Mouse (Mus musculus): ENCODE results near the gene Fam50b. TPM values are rescaled to one million over a fixed set of nuclear protein-coding genes. Genes with fewer than 3 reads are reported as not detected.
A peak's percentile ranks its signal among the peaks of the same experiment; 100 is the strongest.

Gene Fam50b
- polyA plus RNA-seq, 1 experiment from 2014 or later = 0.07 TPM

- H3K9ac ChIP-seq (ENCODE audit: low read length) = no peak overlapping the region
- H3K36me3 ChIP-seq (ENCODE audit: control insufficient read depth, insufficient read depth, low read length) = no peaks in the 10 kb centered on the region
- no peaks in the 10 kb centered on the region for H3K27me3 ChIP-seq (ENCODE audit: control insufficient read depth, insufficient read depth, low read length)
- 56% methylated on average over 3 of the region's 3 CpGs for WGBS
- no peak for ATAC-seq (ENCODE audit: low FRiP score, low TSS enrichment)
- H3K9me3 ChIP-seq (ENCODE audit: control insufficient read depth, low read length) = no peaks in the 10 kb centered on the region
- no peak overlapping the region for H3K27ac ChIP-seq (replicated peaks)
- no peak overlapping the region for H3K4me3 ChIP-seq (ENCODE audit: low read depth, low read length)
- DNase-seq (ENCODE audit: low spot score) = no peak
- TF ChIP-seq CTCF (IDR thresholded peaks at IDR 0.05; ENCODE audit: low read depth) (no peak), EP300 (optimal IDR thresholded peaks at IDR 0.05) (no peak)
- no peaks in the 10 kb centered on the region for H3K4me1 ChIP-seq (replicated peaks; ENCODE audit: control insufficient read depth, insufficient read depth)
- H3K4me2 ChIP-seq (replicated peaks; ENCODE audit: low read depth) = no peak overlapping the region
Measured at GRCm38 (mm10) chr13:34776767-34777166, 42.1 kb downstream of the Fam50b start.

- H3K9ac ChIP-seq (ENCODE audit: low read length) = no peak overlapping the region
- no peaks in the 10 kb centered on the region for H3K4me1 ChIP-seq (replicated peaks; ENCODE audit: control insufficient read depth, insufficient read depth)
- WGBS = 32% methylated on average over 7 of the region's 7 CpGs
- no peaks in the 10 kb centered on the region for H3K27me3 ChIP-seq (ENCODE audit: control insufficient read depth, insufficient read depth, low read length)
- H3K36me3 ChIP-seq (ENCODE audit: control insufficient read depth, insufficient read depth, low read length) = no peaks in the 10 kb centered on the region
- H3K4me2 ChIP-seq (replicated peaks; ENCODE audit: low read depth) = no peak overlapping the region
- no peak for DNase-seq (ENCODE audit: low spot score)
- ATAC-seq (ENCODE audit: low FRiP score, low TSS enrichment) = no peak
- H3K9me3 ChIP-seq (ENCODE audit: control insufficient read depth, low read length) = no peaks in the 10 kb centered on the region
- H3K4me3 ChIP-seq (ENCODE audit: low read depth, low read length) = no peak overlapping the region
- no peak overlapping the region; the same call in 1 of the 2 replicates for H3K27ac ChIP-seq (replicated peaks)
- TF ChIP-seq CTCF (IDR thresholded peaks at IDR 0.05; ENCODE audit: low read depth) (no peak), EP300 (optimal IDR thresholded peaks at IDR 0.05) (no peak)
Measured at GRCm38 (mm10) chr13:34780856-34781610, 46.4 kb downstream of the Fam50b start.

GRCm38 (mm10) chr13:34781611-34782009 lies 47.0 kb downstream of the Fam50b start:
- Histone ChIP-seq H3K36me3 (ENCODE audit: control insufficient read depth, insufficient read depth, low read length) (no peaks in the 10 kb centered on the region), H3K4me2 (replicated peaks; ENCODE audit: low read depth) (no peak overlapping the region), H3K4me3 (ENCODE audit: low read depth, low read length) (no peak overlapping the region), H3K27ac (replicated peaks) (no peak overlapping the region; the same call in 1 of the 2 replicates), H3K9ac (ENCODE audit: low read length) (no peak overlapping the region), H3K27me3 (ENCODE audit: control insufficient read depth, insufficient read depth, low read length) (no peaks in the 10 kb centered on the region), H3K9me3 (ENCODE audit: control insufficient read depth, low read length) (no peaks in the 10 kb centered on the region), H3K4me1 (replicated peaks; ENCODE audit: control insufficient read depth, insufficient read depth) (no peaks in the 10 kb centered on the region)
- ATAC-seq (ENCODE audit: low FRiP score, low TSS enrichment) = no peak
- DNase-seq (ENCODE audit: low spot score) = no peak
- no peak for TF ChIP-seq CTCF (IDR thresholded peaks at IDR 0.05; ENCODE audit: low read depth)
- TF ChIP-seq EP300 (optimal IDR thresholded peaks at IDR 0.05) = no peak
- 56% methylated on average over 4 of the region's 4 CpGs for WGBS

- Histone ChIP-seq H3K9me3 (ENCODE audit: control insufficient read depth, low read length) (no peaks in the 10 kb centered on the region), H3K4me1 (replicated peaks; ENCODE audit: control insufficient read depth, insufficient read depth) (no peaks in the 10 kb centered on the region), H3K27ac (replicated peaks) (no peak overlapping the region), H3K9ac (ENCODE audit: low read length) (no peak overlapping the region), H3K4me2 (replicated peaks; ENCODE audit: low read depth) (no peak overlapping the region), H3K36me3 (ENCODE audit: control insufficient read depth, insufficient read depth, low read length) (no peaks in the 10 kb centered on the region), H3K4me3 (ENCODE audit: low read depth, low read length) (no peak overlapping the region), H3K27me3 (ENCODE audit: control insufficient read depth, insufficient read depth, low read length) (no peaks in the 10 kb centered on the region)
- peak; percentile 85 for ATAC-seq (ENCODE audit: low FRiP score, low TSS enrichment)
- TF ChIP-seq CTCF (IDR thresholded peaks at IDR 0.05; ENCODE audit: low read depth) (no peak), EP300 (optimal IDR thresholded peaks at IDR 0.05) (no peak)
- WGBS = 64% methylated on average over 8 of the region's 8 CpGs
- DNase-seq (ENCODE audit: low spot score) = no peak
Measured at GRCm38 (mm10) chr13:34784818-34785217, 50.2 kb downstream of the Fam50b start.

GRCm38 (mm10) chr13:34786634-34787033 lies 52.0 kb downstream of the Fam50b start:
- WGBS = 72% methylated on average over 5 of the region's 5 CpGs
- no peak overlapping the region for H3K9ac ChIP-seq (ENCODE audit: low read length)
- H3K4me2 ChIP-seq (replicated peaks; ENCODE audit: low read depth) = no peak overlapping the region

GRCm38 (mm10) chr13:34787546-34787945 lies 52.9 kb downstream of the Fam50b start:
- ATAC-seq (ENCODE audit: low FRiP score, low TSS enrichment) (no peak), DNase-seq (ENCODE audit: low spot score) (no peak)
- no peak for TF ChIP-seq CTCF (IDR thresholded peaks at IDR 0.05; ENCODE audit: low read depth)
- no peaks in the 10 kb centered on the region for H3K36me3 ChIP-seq (ENCODE audit: control insufficient read depth, insufficient read depth, low read length)
- no peak overlapping the region for H3K9ac ChIP-seq (ENCODE audit: low read length)
- no peak overlapping the region for H3K4me2 ChIP-seq (replicated peaks; ENCODE audit: low read depth)
- H3K27ac ChIP-seq (replicated peaks) = no peak overlapping the region
- no peak overlapping the region for H3K4me3 ChIP-seq (ENCODE audit: low read depth, low read length)
- no peaks in the 10 kb centered on the region for H3K4me1 ChIP-seq (replicated peaks; ENCODE audit: control insufficient read depth, insufficient read depth)
- H3K27me3 ChIP-seq (ENCODE audit: control insufficient read depth, insufficient read depth, low read length) = no peaks in the 10 kb centered on the region
- 50% methylated on average over 5 of the region's 5 CpGs for WGBS
- H3K9me3 ChIP-seq (ENCODE audit: control insufficient read depth, low read length) = no peaks in the 10 kb centered on the region

More at GRCm38 (mm10) chr13:34786634-34787033, 52.0 kb downstream of the Fam50b start:
- Histone ChIP-seq H3K4me1 (replicated peaks; ENCODE audit: control insufficient read depth, insufficient read depth) (no peaks in the 10 kb centered on the region), H3K4me3 (ENCODE audit: low read depth, low read length) (no peak overlapping the region), H3K36me3 (ENCODE audit: control insufficient read depth, insufficient read depth, low read length) (no peaks in the 10 kb centered on the region), H3K9me3 (ENCODE audit: control insufficient read depth, low read length) (no peaks in the 10 kb centered on the region), H3K27ac (replicated peaks) (no peak overlapping the region), H3K27me3 (ENCODE audit: control insufficient read depth, insufficient read depth, low read length) (no peaks in the 10 kb centered on the region)
- no peak for DNase-seq (ENCODE audit: low spot score)
- ATAC-seq (ENCODE audit: low FRiP score, low TSS enrichment) = no peak
- TF ChIP-seq EP300 (optimal IDR thresholded peaks at IDR 0.05) (no peak), CTCF (IDR thresholded peaks at IDR 0.05; ENCODE audit: low read depth) (no peak)

Measured in stomach, postnatal 0 days (tissue).